Comparison of ENCODE assay signal across 21 mouse cellular contexts in the genomic region with DNA sequence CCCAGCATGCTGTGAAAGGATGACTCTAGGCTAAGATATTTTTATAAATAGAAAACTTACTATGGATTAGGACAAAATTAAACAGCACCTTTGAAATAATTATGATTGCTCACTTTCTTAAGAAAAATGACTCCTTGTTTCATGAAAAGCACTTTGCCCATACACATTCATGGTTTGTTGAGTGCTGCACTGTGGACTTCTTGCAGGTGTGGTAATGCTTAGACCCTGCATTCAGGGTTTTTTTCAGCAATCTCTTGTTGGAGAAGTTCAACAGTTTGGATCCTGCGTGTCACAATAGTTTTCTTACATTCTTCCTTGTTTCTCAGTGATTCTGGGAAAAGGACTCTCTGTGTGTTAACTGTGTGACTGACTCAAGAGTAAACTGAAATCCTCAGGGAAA. TPM values are rescaled to one million over a fixed set of nuclear protein-coding genes. Genes with fewer than 3 reads are reported as not detected.
A peak's percentile ranks its signal among the peaks of the same experiment; 100 is the strongest.
DNase-seq lines count a peak whose midpoint lies in the region; TF ChIP-seq lines count a peak whose summit lies in the region.
"Not testable (repeated sequence)": the region's sequence is repeated elsewhere in the genome, so short reads cannot be mapped to it uniquely, and the experiment has no call there.
"Had no signal": no experiment of that assay in that cellular context is flagged by ENCODE, and none has a peak within 500 bp of the region (broad histone marks: within the 10 kb centered on the region; RNA-seq: fewer than 3 reads in every experiment).

No protein-coding gene starts in this region.

- TF ChIP-seq POLR2A in ES-Bruce4 (IDR thresholded peaks at IDR 0.05; ENCODE audit: insufficient read depth, low read length) = not testable (repeated sequence)

- 0 out of 2 replicates have a peak overlapping the region, but pooled peaks have one; percentile 30 for H3K4me3 ChIP-seq in E14TG2a.4 (replicated peaks; ENCODE audit: low read length)
- not testable (repeated sequence) for H3K4me3 ChIP-seq in ES-Bruce4 (ENCODE audit: low read depth, low read length)
- 0 out of 4 replicates have a peak overlapping the region, but pooled peaks of 1 of the 2 experiments have one; percentile 4 for H3K4me3 ChIP-seq in ES-E14 (ENCODE audit: insufficient read depth in 1 of 2, low read depth in 1 of 2, low read length in 2 of 2, poor library complexity in 1 of 2, severe bottlenecking in 1 of 2)

- H3K9me3 ChIP-seq in E14TG2a.4 (ENCODE audit: low read length); ES-Bruce4 (replicated peaks; ENCODE audit: control insufficient read depth, insufficient read depth, low read length, poor library complexity, severe bottlenecking); ES-E14 (ENCODE audit: control insufficient read depth, insufficient read depth, low read depth, low read length): not testable (repeated sequence)

- in situ Hi-C loops in ES-E14 (cut with MboI; ENCODE audit: low sequenced_read_pairs in 2 of 2, unreplicated experiment in 2 of 2) = not testable (repeated sequence)

- H3K27me3 ChIP-seq in E14TG2a.4 (ENCODE audit: insufficient read depth, low read length); ES-Bruce4 (ENCODE audit: control insufficient read depth, insufficient read depth, low read length, poor library complexity, severe bottlenecking): not testable (repeated sequence)

- H3K27ac ChIP-seq in ES-Bruce4 (ENCODE audit: insufficient read depth, low read length) (peak overlapping the region; percentile 84), ES-E14 (ENCODE audit: insufficient read depth, low read depth, low read length, poor library complexity, severe bottlenecking) (peak overlapping the region; percentile 42; the same call in 1 of the 2 replicates)

- not testable (repeated sequence) for H3K36me3 ChIP-seq in E14TG2a.4 (ENCODE audit: insufficient read depth, low read length); ES-Bruce4 (ENCODE audit: control insufficient read depth, insufficient read depth, low read length, poor library complexity, severe bottlenecking); ES-E14 (ENCODE audit: control insufficient read depth, insufficient read depth, low read length, poor library complexity, severe bottlenecking)

- not testable (repeated sequence) for TF ChIP-seq EP300 in ES-Bruce4 (IDR thresholded peaks at IDR 0.05; ENCODE audit: insufficient read depth, low read depth, low read length)

- H3K4me1 ChIP-seq in E14TG2a.4 (replicated peaks; ENCODE audit: low read depth, low read length); ES-Bruce4 (ENCODE audit: control insufficient read depth, insufficient read depth, low read length); ES-E14 (ENCODE audit: control insufficient read depth in 2 of 2, insufficient read depth in 2 of 2, low read length in 2 of 2, poor library complexity in 1 of 2): not testable (repeated sequence)

- not testable (repeated sequence) for DNase-seq in ES-E14 (ENCODE audit: low read depth, low spot score)
- peak; percentile 1 for DNase-seq in gastrocnemius, adult 18-20 months (ENCODE audit: low spot score)
- peak; percentile 85 for DNase-seq in heart, adult 11 months
- peak; percentile 2 for DNase-seq in kidney, adult 18-20 months
- peak; percentile 8 for DNase-seq in kidney, adult 9 months
- peak; percentile 2 for DNase-seq in urinary bladder, postnatal 25 days (ENCODE audit: low spot score)

- TF ChIP-seq CTCF in E14TG2a.4 (conservative IDR thresholded peaks at IDR 0.05; ENCODE audit: low read length); ES-Bruce4 (IDR thresholded peaks at IDR 0.05; ENCODE audit: low read depth, low read length): not testable (repeated sequence)

- H3K9ac ChIP-seq in ES-Bruce4 (ENCODE audit: low read depth, poor library complexity, severe bottlenecking); ES-E14 (ENCODE audit: insufficient read depth, low read depth, low read length, poor library complexity, severe bottlenecking): not testable (repeated sequence)

RNA-seq across cellular contexts. Expression of a gene that starts 4.7 kb away (rescaled TPM):
- 18.0 and 22.9 TPM in 2 replicates for polyA plus RNA-seq in ES-Bruce4 (2011; ENCODE audit: insufficient read depth, insufficient read length, low read depth, missing spikeins)
- total RNA-seq in ES-E14 (2012; rRNA removed) = 188 and 233 TPM in 2 replicates
- under 1 TPM; 0.07 to 0.17 TPM for total RNA-seq in gastrocnemius, adult 18-20 months (2021)
- total RNA-seq: CH12.LX had no signal
- polyA plus RNA-seq: adrenal gland, adult 2 months; brain, embryonic 14.5 days; cerebellum, adult 2 months had no signal

RNA-seq across cellular contexts. Expression of a gene that starts 54.6 kb away (rescaled TPM):
- 50.9 and 62.8 TPM in 2 replicates for polyA plus RNA-seq in ES-Bruce4 (2011; ENCODE audit: insufficient read depth, insufficient read length, low read depth, missing spikeins)
- 114 and 122 TPM in 2 replicates for total RNA-seq in ES-E14 (2012; rRNA removed)
- not detected for total RNA-seq in gastrocnemius, adult 18-20 months (2021)
- total RNA-seq: adrenal gland, adult 18-20 months; adrenal gland, adult 2 months; adrenal gland, adult 8-10 months; adrenal gland, postnatal 10 days; adrenal gland, postnatal 14 days; adrenal gland, postnatal 36 days; CH12.LX; MEL had no signal
- polyA plus RNA-seq: adrenal gland, adult 2 months; C2C12; CD4-positive, CD25-positive, alpha-beta regulatory T cell, adult 4 months; cerebellum, adult 2 months; G1E had no signal

Comparison
In these comparisons a context has a peak if more than half of its experiments do, and no peak if none do; other contexts are left out.
1. RNA of a gene that starts 4.7 kb away (total RNA-seq): 188 to 233 TPM in ES-E14; 0.07 to 0.17 TPM in gastrocnemius, adult 18-20 months; every median in the first group is over 100 times any median in the second.
2. RNA of a gene that starts 54.6 kb away (total RNA-seq): 114 to 122 TPM in ES-E14; not detected in gastrocnemius, adult 18-20 months; every median in the first group is over 100 times any median in the second.